Mouse (Mus musculus) midbrain, embryonic 13.5 days (tissue): ENCODE data around the gene Atf7. TPM values are rescaled to one million over a fixed set of nuclear protein-coding genes. Genes with fewer than 3 reads are reported as not detected.
"Not testable (repeated sequence)": the region's sequence is repeated elsewhere in the genome, so short reads cannot be mapped to it uniquely, and the experiment has no call there.

Experiments
- ATAC-seq: fragments of 200-750 bp; cut with Nextera tagmentation; 2 replicates; pipeline ENCODE4 v1.8.0; 2017; ENCODE audit warnings: mild to moderate bottlenecking, moderate TSS enrichment, moderate library complexity
- H3K27ac ChIP-seq: fragments of 300-500 bp; sonication (generic); 2 replicates; pipeline ENCODE4 v1.5.1; 2015; ENCODE audit warnings: inconsistent platforms, mild to moderate bottlenecking, moderate library complexity
- H3K27me3 ChIP-seq: fragments of 300-500 bp; sonication (generic); 2 replicates; pipeline ENCODE4 v1.6.1; 2015; ENCODE audit warnings: mild to moderate bottlenecking, inconsistent platforms
- H3K36me3 ChIP-seq: fragments of 300-500 bp; sonication (generic); 2 replicates; pipeline ENCODE4 v1.6.1; 2015; ENCODE audit warnings: mild to moderate bottlenecking, inconsistent platforms
- H3K4me1 ChIP-seq: fragments of 300-500 bp; sonication (generic); replicated peaks from 2 replicates; pipeline ENCODE4 v1.6.1; 2015; ENCODE audit warnings: inconsistent platforms
- H3K4me2 ChIP-seq: fragments of 300-500 bp; sonication (generic); replicated peaks from 2 replicates; pipeline ENCODE4 v1.6.1; 2015; ENCODE audit warnings: moderate library complexity, mild to moderate bottlenecking, inconsistent platforms
- H3K4me3 ChIP-seq: fragments of 300-500 bp; sonication (generic); replicated peaks from 2 replicates; pipeline ENCODE4 v1.5.1; 2015; ENCODE audit warnings: mild to moderate bottlenecking, inconsistent platforms
- H3K9ac ChIP-seq: fragments of 300-500 bp; sonication (generic); replicated peaks from 2 replicates; pipeline ENCODE4 v1.6.1; 2015; ENCODE audit warnings: mild to moderate bottlenecking, inconsistent platforms
- H3K9me3 ChIP-seq: fragments of 300-500 bp; sonication (generic); 2 replicates; pipeline ENCODE4 v1.6.1; 2016; ENCODE audit warnings: mild to moderate bottlenecking, inconsistent platforms
- WGBS: fragments of 180-500 bp; shearing (Covaris S2); methylation state at CpG from one replicate; pipeline ENCODE4 v1.1.7; 2015; 5-methylcytosine and 5-hydroxymethylcytosine counted together
- polyA plus RNA-seq: library from polyadenylated mRNA; unstranded; fragments of >200 nt; fragmentation: Nextera tagmentation; extraction: Ambion mirVana; gene quantifications from 2 replicates; pipeline ENCODE4 v1.2.1, GENCODE M21; 2015

Atf7 gene
- polyA plus RNA-seq, 1 experiment from 2014 or later = 22.1 TPM

DNA sequence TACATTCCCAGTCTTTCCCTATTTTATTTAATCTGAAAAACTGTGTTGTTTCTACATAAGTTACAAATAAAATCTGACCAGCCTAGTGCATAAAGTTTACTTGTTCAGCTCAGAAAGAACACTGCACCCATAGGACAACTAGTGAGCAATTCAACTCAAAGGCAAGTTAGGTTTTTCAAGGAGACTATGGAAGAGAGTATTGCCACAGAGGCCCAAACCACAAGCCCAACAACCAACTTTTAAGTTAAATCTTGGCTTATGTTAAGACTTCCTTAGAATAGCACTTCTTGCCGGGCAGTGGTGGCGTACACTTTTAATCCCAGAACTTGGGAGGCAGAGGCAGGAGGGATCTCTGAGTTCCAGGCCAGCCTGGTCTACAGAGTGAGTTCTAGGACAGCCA is 9.1 kb downstream of the Atf7 start:
- ATAC-seq = no peak
- Histone ChIP-seq H3K27ac (no peak overlapping the region), H3K27me3 (no peaks in the 10 kb centered on the region), H3K36me3 (no peaks in the 10 kb centered on the region), H3K4me3 (no peak overlapping the region), H3K4me2 (no peak overlapping the region), H3K9me3 (no peaks in the 10 kb centered on the region), H3K9ac (no peak overlapping the region), H3K4me1 (no peaks in the 10 kb centered on the region)
- WGBS = 95% methylated on average over 2 of the region's 2 CpGs

GRCm38 (mm10) chr15:102614224-102614623 is 11.0 kb downstream of the Atf7 start:
- Histone ChIP-seq H3K4me2 (no peak overlapping the region), H3K36me3 (no peaks in the 10 kb centered on the region), H3K27ac (no peak overlapping the region), H3K27me3 (no peaks in the 10 kb centered on the region), H3K9ac (no peak overlapping the region), H3K4me3 (no peak overlapping the region), H3K4me1 (no peaks in the 10 kb centered on the region), H3K9me3 (no peaks in the 10 kb centered on the region)
- ATAC-seq = no peak

DNA sequence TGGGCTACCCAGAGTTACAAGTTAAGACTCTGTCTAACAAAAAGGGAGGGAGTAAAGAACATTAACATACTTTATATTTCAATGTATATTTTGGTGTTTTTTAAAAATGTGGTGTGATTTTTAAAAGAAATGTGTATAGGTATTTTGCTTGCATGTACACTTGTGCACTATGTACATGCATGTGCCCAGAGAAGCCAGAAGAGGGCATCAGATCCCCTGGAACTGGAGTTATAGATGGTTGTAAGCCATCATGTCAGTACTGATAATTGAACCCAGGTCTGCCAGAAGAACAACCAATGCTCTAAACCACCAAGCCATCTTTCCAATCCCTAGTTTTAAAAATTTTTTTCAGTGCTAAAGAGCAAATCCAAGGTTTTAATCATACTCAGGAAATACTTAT is 12.3 kb downstream of the Atf7 start:
- Histone ChIP-seq H3K36me3 (no peaks in the 10 kb centered on the region), H3K4me2 (no peak overlapping the region), H3K4me3 (no peak overlapping the region), H3K9ac (no peak overlapping the region), H3K27ac (no peak overlapping the region), H3K4me1 (no peaks in the 10 kb centered on the region), H3K27me3 (no peaks in the 10 kb centered on the region), H3K9me3 (no peaks in the 10 kb centered on the region)
- no peak for ATAC-seq

- not testable (repeated sequence) for H3K4me3 ChIP-seq, H3K9me3 ChIP-seq, H3K27ac ChIP-seq, ATAC-seq, H3K4me1 ChIP-seq, H3K4me2 ChIP-seq, H3K36me3 ChIP-seq, H3K9ac ChIP-seq, H3K27me3 ChIP-seq
- 69% methylated on average over 1 of the region's 1 CpGs for WGBS
Measured at GRCm38 (mm10) chr15:102608586-102608985, 16.7 kb downstream of the Atf7 start.

GRCm38 (mm10) chr15:102593996-102594656 is 31.1 kb downstream of the Atf7 start:
- 0 out of 2 replicates have a peak, but pooled peaks cover 2% of the 10 kb centered on the region for H3K36me3 ChIP-seq
- H3K27me3 ChIP-seq = no peaks in the 10 kb centered on the region
- H3K4me1 ChIP-seq = peaks cover 11% of the 10 kb centered on the region
- 56% methylated on average over 8 of the region's 8 CpGs for WGBS
- 0 out of 2 replicates have a peak overlapping the region, but pooled peaks have one; percentile 1 for H3K4me2 ChIP-seq
- H3K4me3 ChIP-seq = no peak overlapping the region
- H3K9ac ChIP-seq = no peak overlapping the region
- no peaks in the 10 kb centered on the region for H3K9me3 ChIP-seq
- no peak for ATAC-seq
- no peak overlapping the region for H3K27ac ChIP-seq

DNA sequence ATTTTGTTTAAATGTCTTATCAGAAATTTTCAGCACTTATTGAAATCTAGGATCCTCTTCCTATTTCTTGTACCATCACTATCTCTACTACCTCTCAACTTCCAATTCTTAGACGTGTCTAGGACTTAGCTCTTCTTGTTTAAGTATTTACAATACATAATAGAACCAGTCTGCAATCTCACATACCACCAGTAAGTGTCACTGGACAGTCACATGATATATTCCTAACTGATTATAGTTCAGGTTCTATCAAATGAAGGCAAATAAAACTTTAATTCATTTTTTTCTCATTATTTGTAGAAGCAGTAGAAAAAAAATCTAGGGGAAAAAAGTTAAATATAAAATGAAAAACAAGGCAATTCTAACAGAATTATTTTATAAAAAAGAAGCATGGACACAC is 32.6 kb downstream of the Atf7 start:
- Histone ChIP-seq H3K27me3 (no peaks in the 10 kb centered on the region), H3K36me3 (0 out of 2 replicates have a peak, but pooled peaks cover 2% of the 10 kb centered on the region), H3K4me2 (no peak overlapping the region), H3K27ac (no peak overlapping the region), H3K9me3 (no peaks in the 10 kb centered on the region), H3K4me1 (peaks cover 11% of the 10 kb centered on the region), H3K9ac (no peak overlapping the region), H3K4me3 (no peak overlapping the region)
- no peak for ATAC-seq
- 53% methylated on average over 1 of the region's 1 CpGs for WGBS

DNA sequence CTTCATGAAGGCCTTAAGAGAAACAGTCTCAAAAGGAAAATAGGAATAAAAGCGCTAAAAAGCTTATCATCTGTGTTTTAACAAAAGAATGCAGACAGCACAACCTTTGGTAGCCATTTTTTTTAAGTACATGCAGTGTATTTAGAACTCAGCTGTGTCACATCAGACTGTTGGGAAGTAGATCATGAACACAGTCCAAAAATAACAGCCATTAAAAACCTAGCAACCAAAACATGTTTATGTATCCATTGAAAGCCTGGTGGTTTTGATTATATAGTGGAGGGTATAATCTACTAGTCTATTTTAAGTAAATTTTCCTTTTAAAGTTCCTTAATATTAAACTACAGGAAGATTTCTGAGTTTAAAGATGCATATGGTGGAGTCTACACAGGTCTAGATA is 34.7 kb downstream of the Atf7 start:
- Histone ChIP-seq H3K4me3 (no peak overlapping the region), H3K27ac (no peak overlapping the region), H3K36me3 (0 out of 2 replicates have a peak, but pooled peaks cover 2% of the 10 kb centered on the region), H3K4me2 (no peak overlapping the region), H3K9ac (no peak overlapping the region), H3K9me3 (no peaks in the 10 kb centered on the region), H3K4me1 (peaks cover 14% of the 10 kb centered on the region), H3K27me3 (no peaks in the 10 kb centered on the region)
- WGBS = 100% methylated on average over 1 of the region's 1 CpGs
- no peak for ATAC-seq

- H3K4me3 ChIP-seq = no peak overlapping the region
- H3K4me2 ChIP-seq = no peak overlapping the region
- H3K27me3 ChIP-seq = no peaks in the 10 kb centered on the region
- peaks cover 19% of the 10 kb centered on the region for H3K4me1 ChIP-seq
- 95% methylated on average over 8 of the region's 8 CpGs for WGBS
- no peak overlapping the region for H3K9ac ChIP-seq
- H3K9me3 ChIP-seq = no peaks in the 10 kb centered on the region
- no peak overlapping the region for H3K27ac ChIP-seq
- no peak for ATAC-seq
- H3K36me3 ChIP-seq = 0 out of 2 replicates have a peak, but pooled peaks cover 2% of the 10 kb centered on the region
Measured at GRCm38 (mm10) chr15:102589826-102590225, 35.4 kb downstream of the Atf7 start.

- Histone ChIP-seq H3K36me3 (no peaks in the 10 kb centered on the region), H3K4me2 (no peak overlapping the region; the same call in 1 of the 2 replicates), H3K27me3 (no peaks in the 10 kb centered on the region), H3K9ac (no peak overlapping the region), H3K9me3 (no peaks in the 10 kb centered on the region), H3K4me1 (peaks cover 17% of the 10 kb centered on the region), H3K4me3 (no peak overlapping the region), H3K27ac (peak overlapping the region; percentile 72)
- ATAC-seq = no peak
- 43% methylated on average over 5 of the region's 5 CpGs for WGBS
Measured at GRCm38 (mm10) chr15:102585501-102585900, 39.8 kb downstream of the Atf7 start.

- ATAC-seq = peak; percentile 37; the same call in 1 of the 2 replicates
- Histone ChIP-seq H3K27me3 (no peaks in the 10 kb centered on the region), H3K4me2 (peak overlapping the region; percentile 21), H3K27ac (peak overlapping the region; percentile 81), H3K36me3 (no peaks in the 10 kb centered on the region), H3K4me1 (peaks cover 17% of the 10 kb centered on the region), H3K9ac (peak overlapping the region; percentile 23), H3K4me3 (no peak overlapping the region), H3K9me3 (no peaks in the 10 kb centered on the region)
- WGBS = 29% methylated on average over 8 of the region's 8 CpGs
Measured at GRCm38 (mm10) chr15:102583708-102584383, 41.4 kb downstream of the Atf7 start.

- Histone ChIP-seq H3K36me3 (no peaks in the 10 kb centered on the region), H3K9ac (no peak overlapping the region), H3K27ac (no peak overlapping the region), H3K27me3 (no peaks in the 10 kb centered on the region), H3K4me3 (no peak overlapping the region), H3K9me3 (no peaks in the 10 kb centered on the region), H3K4me2 (no peak overlapping the region), H3K4me1 (peaks cover 22% of the 10 kb centered on the region)
- 89% methylated on average over 1 of the region's 1 CpGs for WGBS
- ATAC-seq = no peak
Measured at GRCm38 (mm10) chr15:102581205-102581604, 44.1 kb downstream of the Atf7 start.

- no peak overlapping the region for H3K4me2 ChIP-seq
Measured at GRCm38 (mm10) chr15:102578351-102578750, 46.9 kb downstream of the Atf7 start.

More at GRCm38 (mm10) chr15:102578351-102578750, 46.9 kb downstream of the Atf7 start:
- Histone ChIP-seq H3K36me3 (no peaks in the 10 kb centered on the region), H3K9me3 (no peaks in the 10 kb centered on the region), H3K27ac (no peak overlapping the region), H3K27me3 (no peaks in the 10 kb centered on the region), H3K4me1 (peaks cover 5% of the 10 kb centered on the region), H3K9ac (no peak overlapping the region), H3K4me3 (no peak overlapping the region)
- no peak for ATAC-seq
- 90% methylated on average over 2 of the region's 2 CpGs for WGBS
